Mouse (Mus musculus) heart, postnatal 36 days (tissue): ENCODE measurements at regions not wholly inside any gene's neighbourhood (a gene's known extent, or its start where the extent isn't known, plus 50 kb on each side); places are given as distances from the start of the nearest gene placed in this dataset.

ENCODE experiments used
- DNase-seq, 2 experiments: peaks; one replicate each; pipeline ENCODE4 v3.0.0; 2021 to 2022
- intact Hi-C: fragments of 180-260 bp; cut with DNase I; formaldehyde crosslinking; loops from one replicate; pipeline ENCODE4 v1.15.1; 2025

DNA sequence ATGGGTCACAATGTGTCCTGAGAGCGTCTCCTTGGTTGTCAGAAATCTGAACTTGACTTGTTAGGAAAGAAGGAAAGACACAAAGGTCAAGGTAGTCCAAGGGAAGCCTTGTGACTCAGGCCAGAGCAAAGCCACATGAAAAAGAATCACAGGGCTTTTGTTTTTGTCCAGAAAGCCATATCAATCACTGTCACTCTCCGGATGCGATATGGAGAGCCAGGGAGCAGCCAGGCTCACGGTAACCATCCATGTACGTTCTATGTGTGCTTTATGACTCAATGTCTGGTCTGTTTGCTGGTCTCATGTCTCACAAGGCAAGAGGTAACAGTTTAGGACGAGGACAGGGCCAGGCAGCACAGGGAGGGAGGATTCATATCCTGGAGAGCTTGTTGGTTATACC lies 157.3 kb upstream of the Map3k1 start:
- intact Hi-C loops, result no loop called here
- DNase-seq, result no peak

GRCm38 (mm10) chr13:111966627-111967026 lies 157.8 kb upstream of the Map3k1 start:
- DNase-seq, result no peak
- intact Hi-C loops, result no loop called here

GRCm38 (mm10) chr13:111968197-111968596 lies 159.4 kb upstream of the Map3k1 start:
- intact Hi-C loops, result no loop called here
- no peak for DNase-seq

- intact Hi-C loops, result no loop called here
- no peak for DNase-seq
Measured at GRCm38 (mm10) chr13:111974282-111974681, 165.5 kb upstream of the Map3k1 start.

- intact Hi-C loops, result no loop called here
- DNase-seq, result no peak
Measured at GRCm38 (mm10) chr13:111975549-111975948, 166.8 kb upstream of the Map3k1 start.

DNA sequence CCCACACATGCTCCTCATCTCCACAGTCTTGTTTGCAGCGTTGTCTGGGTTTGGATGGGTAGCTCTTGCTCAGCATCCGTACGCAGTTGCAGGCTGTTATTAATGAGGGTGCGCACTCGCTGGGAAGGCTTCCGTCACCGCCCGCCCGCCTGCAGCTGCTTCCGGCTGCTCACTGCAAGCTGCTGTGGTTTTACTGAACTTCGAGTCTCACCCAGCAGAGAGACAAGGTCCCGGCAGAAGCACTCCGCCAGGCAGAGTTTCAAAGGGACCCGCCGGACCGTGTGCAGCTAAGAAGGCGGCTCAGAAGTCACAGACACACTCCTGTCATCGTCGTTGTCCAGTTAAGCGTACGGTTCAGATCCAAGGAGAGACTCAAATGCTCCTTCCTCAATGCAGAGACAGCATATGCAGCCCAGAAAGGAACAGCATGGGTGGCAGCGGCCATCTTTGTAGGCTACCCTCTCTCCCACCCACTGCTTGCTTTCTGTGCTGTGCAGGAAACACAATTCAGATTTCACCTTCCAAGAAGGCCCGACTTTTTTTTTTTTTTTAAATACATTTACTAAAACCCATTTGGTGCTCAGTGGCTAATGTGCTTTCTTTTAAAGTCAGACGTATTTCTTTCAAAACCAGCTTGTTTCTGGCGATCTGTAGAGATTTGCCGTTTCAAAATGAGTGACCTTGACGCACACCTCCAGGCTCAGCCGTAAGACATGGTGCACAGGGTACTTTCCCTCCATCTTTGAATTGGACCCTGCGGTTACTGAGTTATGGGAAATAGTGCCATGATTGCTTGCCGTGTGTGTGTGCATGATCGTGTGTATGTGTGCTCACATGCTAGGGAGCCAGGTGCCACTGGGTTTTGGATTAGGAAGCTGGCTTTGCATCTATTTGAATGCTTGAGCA lies 169.2 kb upstream of the Map3k1 start:
- DNase-seq, result no peak
- intact Hi-C loops, result no loop called here

- intact Hi-C loops, result no loop called here
Measured at GRCm38 (mm10) chr13:111978675-111979020, 169.9 kb upstream of the Map3k1 start.

DNA sequence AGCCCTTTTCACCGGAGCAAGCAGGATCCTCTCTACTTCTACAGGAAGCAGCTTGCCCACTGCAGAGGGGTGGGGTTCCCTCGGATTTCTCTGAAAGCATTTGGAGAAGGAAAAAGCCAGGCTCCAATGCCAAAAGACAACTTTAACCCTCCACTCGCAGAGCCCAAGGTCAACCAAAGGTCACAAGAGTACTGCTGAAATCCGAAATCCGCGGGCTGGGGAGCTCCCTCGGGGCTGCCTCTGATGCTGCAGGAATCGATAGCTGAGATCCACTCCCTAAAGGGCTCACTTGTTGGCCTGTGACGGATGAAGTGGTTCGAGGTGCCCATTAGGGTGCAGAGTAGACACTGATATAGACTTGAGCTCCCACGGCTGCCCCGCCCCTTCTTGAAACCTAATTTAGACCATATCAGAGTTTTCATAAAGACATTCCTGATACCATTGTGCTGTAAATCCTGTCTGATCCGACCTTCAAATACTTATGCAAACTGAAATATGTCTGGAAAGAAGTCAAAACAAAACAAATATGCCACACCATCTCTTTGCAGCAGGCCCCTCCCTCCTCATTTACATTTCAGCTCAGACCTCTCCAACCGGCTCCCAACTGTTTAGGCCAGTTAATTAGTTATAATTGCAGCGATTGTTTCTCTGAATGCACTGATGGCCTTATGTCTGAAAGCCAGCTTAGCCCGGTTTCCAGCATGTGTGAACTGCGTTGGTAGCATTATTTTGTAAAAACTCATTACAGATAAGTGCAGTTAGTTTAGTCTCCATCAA lies 170.8 kb upstream of the Map3k1 start:
- peak in 1 of 2 experiments; percentile 33 for DNase-seq

More at GRCm38 (mm10) chr13:111978675-111979020, 169.9 kb upstream of the Map3k1 start:
- no peak for DNase-seq

DNA sequence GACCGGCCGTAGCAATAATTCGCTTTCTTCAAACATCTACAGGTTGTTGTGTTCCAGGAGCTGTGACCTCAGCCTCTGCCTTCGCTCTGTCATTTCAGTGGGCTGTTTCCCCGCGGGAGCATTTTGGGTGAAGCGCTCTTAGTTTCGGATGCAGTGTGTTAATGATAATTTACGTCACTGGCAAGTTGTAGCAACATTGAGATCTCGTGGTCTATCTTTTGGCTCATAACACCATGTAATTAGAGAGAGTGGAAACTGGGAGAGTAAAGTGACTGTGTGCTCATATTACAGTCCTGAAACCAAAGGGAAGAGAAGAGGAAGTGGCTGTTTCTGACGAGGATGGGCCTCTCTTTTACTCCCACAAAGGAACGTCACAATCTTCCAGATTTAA lies 171.4 kb upstream of the Map3k1 start:
- peak in 1 of 2 experiments; percentile 23 for DNase-seq

More for the DNA sequence above, 170.8 kb upstream of the Map3k1 start:
- intact Hi-C loops, result no loop called here

GRCm38 (mm10) chr13:111981103-111981502 lies 172.3 kb upstream of the Map3k1 start:
- intact Hi-C loops, result no loop called here
- no peak for DNase-seq

More for the DNA sequence above, 171.4 kb upstream of the Map3k1 start:
- intact Hi-C loops, result no loop called here

DNA sequence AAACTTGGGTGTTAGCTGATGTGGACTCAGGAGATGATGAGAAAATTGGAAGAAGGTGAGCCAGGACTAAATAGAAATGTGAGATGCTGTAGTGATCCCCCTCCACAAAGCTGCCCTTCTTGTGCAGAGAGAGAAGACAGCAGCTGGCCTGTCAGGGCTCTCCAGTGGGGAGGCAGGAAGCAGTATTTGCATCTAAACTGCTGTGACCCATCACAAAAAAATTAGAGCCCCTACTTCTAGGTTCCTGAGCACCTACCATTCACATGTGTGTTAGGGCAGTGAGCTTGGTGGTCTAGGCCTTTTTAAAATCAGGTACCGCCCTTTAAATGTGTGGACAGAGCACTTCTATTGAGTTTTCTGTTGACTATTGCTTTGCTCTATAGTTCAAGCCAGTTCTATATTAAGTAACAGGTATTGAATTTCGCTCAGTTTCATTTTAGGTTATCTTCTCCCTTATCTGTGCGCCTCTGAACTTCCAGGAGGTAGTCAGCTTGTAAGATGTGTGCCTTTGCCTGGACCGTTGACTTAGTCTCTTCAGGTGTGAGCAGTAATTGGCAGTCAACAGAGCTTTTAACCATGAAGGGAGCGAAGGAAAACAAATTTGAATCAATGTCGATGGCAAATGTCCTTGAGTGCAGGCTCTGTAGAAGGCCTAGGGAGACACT lies 174.1 kb upstream of the Map3k1 start:
- intact Hi-C loops, result no loop called here
- DNase-seq, result no peak

GRCm38 (mm10) chr13:111984081-111984574 lies 175.3 kb upstream of the Map3k1 start:
- intact Hi-C loops, result no loop called here
- no peak for DNase-seq

GRCm38 (mm10) chr13:111985406-111985805 lies 176.6 kb upstream of the Map3k1 start:
- intact Hi-C loops, result no loop called here

DNA sequence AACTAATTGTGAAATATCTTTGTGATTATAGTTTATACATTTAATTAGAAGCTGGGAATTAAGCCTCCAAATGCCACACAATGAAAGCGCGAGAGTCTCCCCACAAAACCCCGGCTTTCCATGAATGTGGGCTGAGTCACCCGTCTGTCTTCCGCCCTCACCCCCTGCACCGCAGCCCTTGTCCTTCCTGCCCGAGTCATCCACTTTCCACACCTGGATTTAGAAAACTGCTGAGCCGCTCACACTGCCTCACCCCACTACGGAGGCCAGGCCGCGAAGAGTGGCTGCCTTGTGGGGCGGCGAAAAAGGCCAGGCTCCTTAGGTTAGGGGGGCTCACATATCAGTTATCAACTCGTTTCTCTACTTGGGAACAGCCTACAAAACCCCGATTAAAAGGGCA lies 177.9 kb upstream of the Map3k1 start:
- DNase-seq, result no peak
- intact Hi-C loops, result no loop called here

More at GRCm38 (mm10) chr13:111985406-111985805, 176.6 kb upstream of the Map3k1 start:
- DNase-seq, result no peak

GRCm38 (mm10) chr13:111987420-111987819 lies 178.6 kb upstream of the Map3k1 start:
- intact Hi-C loops, result no loop called here
- no peak for DNase-seq

DNA sequence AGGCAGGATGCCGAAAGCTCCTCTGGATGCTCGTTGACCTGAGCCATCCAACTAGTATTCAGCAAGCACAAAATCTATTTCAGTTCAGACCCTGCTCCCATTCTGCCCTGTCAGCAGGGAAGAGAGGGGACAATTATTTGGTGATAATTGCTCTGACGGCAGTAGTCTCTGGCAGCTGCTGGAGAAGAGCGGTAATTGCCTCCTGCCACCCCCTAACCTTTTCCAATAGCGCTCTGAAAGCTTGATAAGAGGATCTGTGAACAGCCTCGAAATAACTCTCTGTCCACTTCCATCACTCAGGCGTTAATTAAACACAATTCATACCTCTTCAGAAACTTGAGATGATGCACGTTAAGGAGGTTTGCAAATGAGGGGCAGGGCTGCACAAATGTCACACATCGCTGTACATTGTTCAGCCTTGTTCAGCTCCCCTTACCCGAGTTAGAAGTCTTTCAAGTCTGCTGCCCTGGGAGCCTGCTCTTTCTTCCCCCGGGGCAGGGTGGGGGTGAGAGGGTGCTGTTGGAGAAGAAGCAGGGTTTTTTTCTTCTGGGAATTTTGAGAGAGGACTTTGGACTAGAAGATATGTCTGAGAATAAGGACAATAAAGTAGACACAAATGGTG lies 182.2 kb upstream of the Map3k1 start:
- no peak for DNase-seq
- intact Hi-C loops, result no loop called here

- no peak for DNase-seq
- intact Hi-C loops, result no loop called here
Measured at GRCm38 (mm10) chr13:111992075-111992847, 183.5 kb upstream of the Map3k1 start.

DNA sequence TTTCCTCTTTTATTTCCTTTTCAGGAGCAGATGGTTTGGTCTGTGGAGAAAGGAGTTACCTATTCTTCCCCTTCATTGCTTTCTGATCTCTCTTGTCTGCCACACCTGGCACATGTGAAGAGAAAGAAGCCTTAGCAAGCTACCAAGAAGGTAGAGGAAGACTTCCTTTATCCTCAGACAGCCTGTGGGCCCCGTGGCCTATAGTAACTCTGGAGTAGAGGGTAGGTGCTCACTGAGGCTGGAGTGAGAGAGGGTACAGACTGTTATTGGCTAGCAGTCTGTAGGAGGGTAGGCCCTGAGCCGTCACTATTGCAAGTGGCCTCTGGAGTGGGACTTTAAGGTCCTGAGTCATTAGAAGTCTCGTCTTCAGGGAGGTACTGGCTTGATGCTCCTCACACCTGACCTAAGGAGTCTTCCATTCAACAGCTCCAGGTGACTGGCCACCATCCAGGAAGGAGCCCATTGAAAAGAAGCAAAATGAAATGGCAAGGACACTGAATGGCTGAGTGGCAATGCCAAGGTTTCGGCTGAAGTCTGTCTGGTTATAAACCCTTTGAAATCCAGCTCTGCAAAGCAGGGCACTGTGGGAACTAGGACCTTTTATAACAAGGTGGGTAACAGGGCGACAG lies 186.2 kb upstream of the Map3k1 start:
- intact Hi-C loops, result loop anchor here (5.0 kb wide), 1 partner anchor 38 kb away; no protein-coding TSS in a partner anchor
- DNase-seq, result no peak

DNA sequence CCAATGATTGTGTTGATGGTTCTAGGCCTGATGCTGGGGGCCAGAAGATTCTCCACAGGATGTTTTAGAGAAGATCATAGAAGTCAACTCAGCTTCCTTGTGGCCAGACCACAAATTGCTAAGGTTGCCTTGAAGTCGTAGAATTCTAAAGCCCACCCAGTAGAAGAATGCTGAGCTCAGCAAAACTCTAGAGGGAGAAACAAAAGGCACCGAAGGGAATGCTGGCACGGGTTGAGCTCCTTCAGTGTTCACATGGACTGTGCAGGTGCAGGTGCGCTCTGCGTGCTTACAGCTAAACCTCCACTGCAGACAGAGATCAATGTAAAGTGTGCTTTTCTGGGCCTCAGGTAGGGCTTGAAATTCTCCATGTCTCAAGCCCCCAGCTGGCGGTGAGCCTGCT lies 186.9 kb upstream of the Map3k1 start:
- intact Hi-C loops, result loop anchor here (5.0 kb wide), 1 partner anchor 38 kb away; no protein-coding TSS in a partner anchor
- no peak for DNase-seq
